Mouse (Mus musculus): ENCODE data around the gene Pard3.

DNA sequence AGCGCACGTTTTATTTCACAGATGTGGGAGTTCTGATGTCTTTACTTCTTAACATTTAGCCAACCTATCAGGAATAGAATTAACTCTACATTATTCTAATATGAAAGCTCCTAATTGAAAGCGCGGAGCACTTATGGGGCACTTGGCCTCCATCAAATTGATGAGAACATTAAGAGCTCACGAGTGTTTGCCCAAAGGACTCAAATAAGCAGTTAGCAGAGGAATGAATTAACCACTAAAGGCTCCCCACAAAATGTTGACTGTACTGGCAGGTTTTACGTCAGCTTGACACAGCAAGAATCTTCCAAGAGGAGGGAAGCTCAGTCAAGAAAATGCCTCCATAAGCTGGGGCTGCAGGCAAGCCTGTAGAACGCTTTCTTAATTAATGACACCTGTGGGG, 32.1 kb downstream of the Pard3 start:
- TF ChIP-seq POLR2A (IDR thresholded peaks at IDR 0.05; ENCODE audit: control insufficient read depth, extremely low read depth, insufficient read depth, low read length, poor library complexity) (no peak), CTCF (IDR thresholded peaks at IDR 0.05; ENCODE audit: borderline replicate concordance, control insufficient read depth, extremely low read depth, insufficient read depth, low read length, poor library complexity) (no peak)
